Mouse (Mus musculus) cerebellum, postnatal 14 days (tissue): ENCODE data around the gene Trmt44.
"Not testable (repeated sequence)": the region's sequence is repeated elsewhere in the genome, so short reads cannot be mapped to it uniquely, and the experiment has no call there.

ENCODE experiments used
- DNase-seq, 2 experiments: peaks; one replicate each; pipeline ENCODE4 v3.0.0; 2021; ENCODE audit warnings: mixed read lengths in 2 of 2

The Trmt44 gene

GRCm38 (mm10) chr5:35584259-35584658 is 9.4 kb upstream of the Trmt44 start:
- DNase-seq = not testable (repeated sequence)

- DNase-seq = no peak
Observed at GRCm38 (mm10) chr5:35583221-35583783, 8.4 kb upstream of the Trmt44 start.

GRCm38 (mm10) chr5:35582445-35583220 is 7.8 kb upstream of the Trmt44 start, which contains the start of gene Acox3:
Gene Acox3, plus strand, starts transcription at chr5:35583040.
- DNase-seq = peak; percentile 95 to 98

DNA sequence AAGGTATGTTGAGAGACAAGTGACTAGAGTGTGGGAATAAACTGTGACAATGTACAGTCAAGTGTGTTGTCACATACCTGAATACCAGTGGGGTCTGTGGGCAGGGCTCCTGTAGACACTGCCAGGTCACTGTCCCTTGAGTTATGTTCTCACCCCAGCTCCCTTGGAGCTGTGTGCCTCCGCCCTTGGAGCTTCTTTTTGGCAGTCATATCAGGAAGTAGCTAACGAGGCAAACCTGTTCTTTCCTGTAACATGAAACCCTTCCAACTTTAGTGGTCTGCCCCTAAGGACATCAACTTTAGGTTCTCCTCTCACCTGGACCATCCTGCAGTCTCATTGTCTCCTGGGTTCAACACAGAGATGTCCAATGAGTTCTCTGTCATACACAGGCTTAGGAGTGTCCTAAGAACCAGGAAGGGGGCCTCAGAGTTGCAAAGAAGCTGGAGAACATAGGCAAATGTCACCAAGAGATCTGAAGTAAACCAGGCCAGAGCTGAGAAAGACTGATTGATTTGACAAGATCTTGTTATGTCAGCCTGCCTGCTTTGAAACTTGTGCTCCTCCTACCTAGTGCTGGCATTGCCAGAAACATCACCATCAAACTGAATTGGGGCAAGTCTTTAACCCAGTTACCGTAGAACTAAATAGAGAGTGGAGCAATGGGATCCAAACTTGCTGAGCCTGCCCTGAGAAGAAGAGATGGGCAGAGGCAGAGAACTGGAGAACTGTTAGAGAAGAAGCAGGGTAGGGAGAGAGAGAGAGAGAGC is 5.5 kb upstream of the Trmt44 start:
- no peak for DNase-seq

DNA sequence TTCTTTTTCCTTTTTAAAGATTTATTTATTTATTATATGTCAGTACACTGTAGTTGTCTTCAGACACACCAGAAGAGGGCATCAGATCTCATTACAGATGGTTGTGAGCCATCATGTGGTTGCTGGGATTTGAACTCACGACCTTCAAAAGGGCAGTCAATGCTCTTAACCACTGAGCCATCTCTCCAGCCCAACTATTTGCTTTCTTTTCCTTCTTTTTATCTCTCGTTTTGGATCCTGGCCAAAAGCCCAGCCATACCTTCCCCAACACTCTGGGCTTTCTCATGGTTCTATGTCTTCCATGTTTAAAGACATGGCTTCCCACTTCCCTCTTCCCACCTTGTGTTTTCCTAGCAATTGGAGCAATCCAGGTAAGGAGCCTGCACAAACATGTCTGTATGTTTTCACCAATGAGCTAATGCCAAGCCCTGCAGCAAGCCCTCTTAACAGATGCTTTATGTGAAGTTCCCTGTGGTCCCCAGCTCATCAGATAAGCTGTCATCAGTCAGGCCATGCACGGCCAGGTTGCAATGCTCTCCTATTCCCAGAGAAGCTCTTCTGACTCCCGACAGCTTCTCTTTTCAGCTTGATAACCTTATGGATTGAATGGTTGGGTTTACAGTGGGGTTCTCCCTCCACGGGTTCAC is 4.5 kb upstream of the Trmt44 start:
- DNase-seq = no peak

GRCm38 (mm10) chr5:35578411-35578810 is 3.5 kb upstream of the Trmt44 start:
- DNase-seq = no peak

DNA sequence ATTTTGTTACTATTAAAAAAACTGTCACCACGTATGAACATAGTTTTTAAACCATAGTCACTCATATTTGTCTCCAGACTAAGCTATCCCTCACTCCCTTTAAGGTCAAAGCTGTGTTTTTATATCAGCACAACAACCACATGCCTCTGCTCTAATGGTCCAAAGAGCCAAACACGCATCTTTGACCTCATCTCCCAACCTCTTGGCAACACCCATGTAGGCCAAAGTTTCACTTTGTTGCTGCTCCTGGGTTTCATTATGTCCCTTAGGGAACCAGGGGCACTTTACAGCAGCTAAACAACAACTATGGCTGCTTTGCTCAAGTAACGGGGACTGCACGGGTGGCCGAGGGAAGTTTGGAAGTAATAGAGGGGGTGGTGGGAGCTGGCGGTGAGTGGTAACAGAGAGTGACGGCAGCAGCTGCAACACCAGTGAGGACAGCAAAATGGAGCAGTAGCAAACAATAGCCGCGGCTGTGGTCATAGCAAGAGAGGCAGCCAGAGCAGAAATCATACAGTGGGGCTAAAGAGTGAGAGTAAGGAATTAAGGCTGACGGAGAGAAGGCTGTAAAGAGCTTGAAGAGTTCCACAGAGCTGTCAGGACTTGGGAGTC is 1.6 kb upstream of the Trmt44 start:
- DNase-seq = no peak

DNA sequence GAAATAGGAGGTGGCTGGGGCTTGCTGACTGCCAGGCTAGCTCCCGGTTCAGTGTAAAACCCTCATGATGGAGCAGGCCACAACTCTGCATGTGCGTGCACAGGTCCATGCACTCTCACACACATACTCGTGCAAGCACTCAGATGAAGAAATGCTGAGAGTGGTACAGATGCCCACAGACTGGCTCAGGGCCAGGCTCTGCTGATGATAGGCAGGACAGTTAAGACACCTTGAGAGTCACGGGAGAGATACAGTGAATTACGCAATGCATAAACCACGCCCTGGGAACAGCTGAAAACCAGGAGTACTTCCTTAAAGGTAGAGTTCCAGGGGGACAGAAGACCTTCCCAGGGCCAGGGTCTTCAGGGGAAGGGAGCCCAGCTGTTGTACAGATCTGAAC is 3.3 kb downstream of the Trmt44 start:
- no peak for DNase-seq

DNA sequence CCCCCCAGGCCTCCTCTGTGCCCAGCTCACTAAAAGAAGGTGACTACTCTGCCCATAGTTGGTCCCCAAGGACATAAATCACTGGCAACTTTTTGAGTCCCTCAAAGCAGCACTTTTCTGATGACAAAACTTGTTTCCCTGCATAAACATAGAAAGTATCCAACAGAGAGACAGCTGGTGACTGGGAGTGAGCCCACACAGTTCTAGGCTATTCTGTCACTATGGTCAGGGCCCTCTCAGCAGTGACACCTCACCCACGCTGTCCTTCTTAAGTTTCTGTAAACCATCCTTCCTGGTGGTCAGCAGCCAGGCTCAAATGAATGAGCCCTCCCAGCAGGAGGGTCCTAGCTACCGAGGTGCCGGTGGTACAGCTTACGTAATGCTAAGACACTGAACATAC is 8.2 kb downstream of the Trmt44 start:
- DNase-seq = no peak

- DNase-seq = no peak
Observed at GRCm38 (mm10) chr5:35565217-35565616, 9.7 kb downstream of the Trmt44 start.

DNA sequence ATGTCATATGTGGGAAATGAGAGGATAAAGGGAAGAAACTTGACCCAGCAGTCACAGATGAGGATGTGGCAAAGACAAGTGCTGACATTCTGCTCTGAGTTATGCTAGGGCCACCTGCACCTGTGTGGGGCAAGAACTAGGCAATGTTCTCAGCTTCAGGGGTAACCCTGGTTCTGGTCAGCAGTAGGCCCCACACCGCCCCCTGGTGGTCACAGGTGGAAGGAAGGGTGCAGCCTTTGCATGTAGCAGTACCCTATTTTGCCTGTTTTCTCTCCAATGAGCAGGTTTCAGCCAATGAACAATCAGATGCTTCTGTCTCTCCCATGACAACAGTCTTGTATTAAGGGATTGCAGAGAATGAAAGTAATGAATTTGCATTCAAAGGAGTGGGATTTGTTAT is 11.4 kb downstream of the Trmt44 start:
- peak; percentile 87 to 93 for DNase-seq

DNA sequence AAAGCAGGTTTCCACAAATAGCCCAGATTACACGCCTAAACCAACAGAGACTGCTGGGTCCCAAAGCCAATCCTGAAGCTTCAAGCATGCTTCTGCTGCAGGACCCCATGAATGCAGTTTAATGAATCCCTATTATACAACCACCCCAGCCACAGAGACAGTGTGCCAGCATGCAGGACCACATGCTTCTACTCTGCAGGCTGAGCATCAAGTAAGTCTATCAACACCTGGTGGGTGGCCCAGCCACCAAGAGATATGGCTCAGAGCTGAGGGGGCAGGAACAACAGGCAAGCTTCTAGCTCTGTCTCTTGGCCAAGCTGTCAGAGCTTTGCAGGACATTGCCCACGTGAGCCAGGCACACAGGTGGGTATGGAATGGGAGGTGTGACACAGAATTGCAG is 12.3 kb downstream of the Trmt44 start:
- no peak for DNase-seq

DNA sequence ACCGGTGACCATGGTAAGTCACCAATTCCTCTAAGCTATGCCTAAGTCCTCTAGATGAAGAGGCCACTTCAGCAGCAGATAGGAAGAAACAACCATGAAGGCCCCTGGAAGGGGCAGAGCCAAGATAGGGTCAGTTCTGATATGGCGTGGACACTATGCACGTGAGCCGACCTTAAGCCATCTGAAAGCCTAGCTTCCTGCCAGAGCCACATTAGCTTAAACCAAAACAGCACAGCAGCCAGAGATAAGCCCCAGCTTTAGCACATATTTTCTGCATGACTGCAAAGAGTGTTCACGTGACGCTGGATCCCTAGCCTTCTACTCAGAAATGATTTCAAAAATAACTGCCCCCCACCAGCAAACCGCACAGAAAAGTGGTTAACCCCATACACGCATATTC is 15.4 kb downstream of the Trmt44 start:
- DNase-seq = no peak

GRCm38 (mm10) chr5:35557946-35558621 is 16.8 kb downstream of the Trmt44 start:
- DNase-seq = peak in 1 of 2 experiments; percentile 39

DNA sequence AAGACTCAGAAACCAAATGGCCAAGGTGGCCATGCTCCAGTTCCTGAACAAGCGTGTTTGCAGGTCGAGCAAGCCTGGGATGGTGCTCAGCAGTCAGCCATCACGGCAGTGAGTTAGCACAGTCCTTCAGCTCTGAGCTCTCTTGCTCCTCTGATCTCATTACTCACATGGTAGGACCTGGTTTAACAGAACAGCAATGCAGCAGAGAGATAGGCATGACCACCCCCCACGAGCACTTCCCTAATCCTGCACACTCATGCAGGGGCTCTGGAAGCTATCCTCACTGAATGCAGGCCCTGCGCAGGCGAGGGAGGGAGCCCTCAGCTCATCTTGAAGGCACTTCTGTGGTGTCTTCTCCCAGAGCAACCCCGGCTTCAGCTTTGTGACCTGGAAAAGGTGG is 18.5 kb downstream of the Trmt44 start:
- DNase-seq = no peak

GRCm38 (mm10) chr5:35552838-35553539 is 21.9 kb downstream of the Trmt44 start:
- peak in 1 of 2 experiments; percentile 39 for DNase-seq

GRCm38 (mm10) chr5:35551855-35552837 is 22.7 kb downstream of the Trmt44 start:
- peak; percentile 58 to 71 for DNase-seq

GRCm38 (mm10) chr5:35546127-35546526 is 28.7 kb downstream of the Trmt44 start:
- DNase-seq = no peak

GRCm38 (mm10) chr5:35541059-35541790 is 33.6 kb downstream of the Trmt44 start:
- DNase-seq = no peak

GRCm38 (mm10) chr5:35540555-35540954 is 34.3 kb downstream of the Trmt44 start:
- DNase-seq = no peak
